Mouse (Mus musculus): ENCODE results near the gene Scd3.
"Not testable (repeated sequence)": the region's sequence is repeated elsewhere in the genome, so short reads cannot be mapped to it uniquely, and the experiment has no call there.

DNA sequence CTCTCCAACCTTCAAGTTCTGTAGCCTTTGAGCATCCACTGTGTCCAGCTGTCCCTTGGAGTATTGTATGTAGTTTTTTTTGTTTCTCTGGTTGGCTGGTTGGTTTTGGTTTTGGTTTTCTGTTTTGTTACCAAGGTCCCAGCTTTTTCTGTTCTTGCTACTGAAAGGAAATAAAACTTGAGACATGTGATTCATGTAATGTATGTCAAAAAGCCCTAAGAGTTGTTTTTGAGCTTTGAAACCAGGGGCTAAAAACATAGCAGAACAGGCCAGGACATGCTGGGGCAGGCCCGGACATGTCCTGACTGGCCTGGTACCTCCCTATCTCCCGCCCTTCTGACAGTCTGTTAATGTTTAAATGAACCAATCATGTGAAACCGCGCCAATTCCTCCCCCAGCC, 51.0 kb downstream of the Scd3 start:
- TF ChIP-seq CTCF (IDR thresholded peaks at IDR 0.05; ENCODE audit: control insufficient read depth, insufficient read depth, insufficient read length); USF1 (IDR thresholded peaks at IDR 0.05; ENCODE audit: low read depth): not testable (repeated sequence)

Data from C2C12 (cell line).